Mouse (Mus musculus): ENCODE results near the gene Gucy2d. TPM values are rescaled to one million over a fixed set of nuclear protein-coding genes. Genes with fewer than 3 reads are reported as not detected.

Gene Gucy2d
- polyA plus RNA-seq, 1 experiment from 2014 or later, result 0.05 TPM

DNA sequence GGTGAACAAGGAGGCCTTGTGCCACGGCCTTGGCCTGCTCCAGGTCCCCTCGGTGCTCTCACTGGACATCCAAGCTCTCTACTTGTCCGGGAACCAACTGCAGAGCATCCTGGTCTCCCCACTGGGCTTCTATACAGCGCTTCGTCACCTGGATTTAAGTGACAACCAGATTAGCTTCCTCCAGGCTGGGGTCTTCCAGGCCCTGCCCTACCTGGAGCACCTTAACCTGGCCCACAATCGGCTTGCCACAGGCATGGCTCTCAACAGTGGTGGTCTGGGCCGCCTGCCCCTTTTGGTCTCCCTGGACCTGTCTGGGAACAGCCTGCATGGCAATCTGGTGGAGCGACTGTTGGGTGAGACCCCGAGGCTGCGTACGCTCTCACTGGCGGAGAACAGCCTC is 57.9 kb downstream of the Gucy2d start:
- H3K4me3 ChIP-seq, result no peak overlapping the region
- peaks cover 79% of the 10 kb centered on the region for H3K4me1 ChIP-seq
- H3K9me3 ChIP-seq (replicated peaks), result no peaks in the 10 kb centered on the region
- H3K36me3 ChIP-seq, result peaks cover 2% of the 10 kb centered on the region; the same call in 1 of the 2 replicates
- 90% methylated on average over 12 of the region's 12 CpGs for WGBS
- no peak for DNase-seq (ENCODE audit: low spot score)
- peak overlapping the region; percentile 1; the same call in 1 of the 2 replicates for H3K27ac ChIP-seq
- H3K27me3 ChIP-seq (ENCODE audit: low read depth, poor library complexity, severe bottlenecking), result peaks cover 11% of the 10 kb centered on the region; the same call in 1 of the 2 replicates

DNA sequence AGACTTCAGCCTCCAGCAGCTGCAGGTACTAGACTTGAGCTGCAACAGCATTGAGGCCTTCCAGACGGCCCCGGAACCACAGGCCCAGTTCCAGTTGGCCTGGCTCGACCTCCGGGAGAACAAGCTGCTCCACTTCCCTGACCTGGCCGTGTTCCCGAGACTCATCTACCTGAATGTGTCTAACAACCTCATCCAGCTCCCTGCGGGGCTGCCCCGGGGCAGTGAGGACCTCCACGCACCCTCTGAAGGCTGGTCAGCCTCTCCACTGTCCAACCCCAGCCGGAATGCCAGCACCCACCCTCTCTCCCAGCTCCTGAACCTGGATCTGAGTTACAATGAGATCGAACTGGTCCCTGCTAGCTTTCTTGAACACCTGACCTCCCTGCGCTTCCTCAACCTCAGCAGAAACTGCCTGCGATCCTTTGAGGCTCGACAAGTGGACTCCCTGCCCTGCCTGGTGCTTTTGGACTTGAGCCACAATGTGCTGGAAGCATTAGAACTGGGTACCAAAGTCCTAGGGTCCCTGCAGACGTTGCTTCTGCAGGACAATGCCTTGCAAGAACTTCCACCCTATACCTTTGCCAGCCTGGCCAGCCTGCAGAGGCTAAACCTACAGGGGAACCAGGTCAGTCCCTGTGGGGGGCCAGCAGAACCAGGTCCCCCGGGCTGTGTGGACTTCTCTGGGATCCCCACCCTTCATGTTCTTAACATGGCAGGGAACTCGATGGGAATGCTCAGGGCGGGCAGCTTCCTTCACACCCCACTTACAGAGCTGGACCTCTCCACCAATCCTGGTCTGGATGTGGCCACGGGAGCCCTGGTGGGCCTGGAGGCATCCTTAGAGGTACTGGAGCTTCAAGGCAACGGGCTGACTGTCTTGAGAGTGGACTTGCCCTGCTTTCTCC is 58.7 kb downstream of the Gucy2d start:
- Histone ChIP-seq H3K4me1 (peaks cover 78% of the 10 kb centered on the region), H3K9me3 (replicated peaks) (no peaks in the 10 kb centered on the region), H3K27ac (peak overlapping the region; percentile 60), H3K4me3 (no peak overlapping the region), H3K36me3 (peaks cover 2% of the 10 kb centered on the region; the same call in 1 of the 2 replicates), H3K27me3 (ENCODE audit: low read depth, poor library complexity, severe bottlenecking) (peaks cover 14% of the 10 kb centered on the region; the same call in 1 of the 2 replicates)
- no peak for DNase-seq (ENCODE audit: low spot score)
- WGBS, result 87% methylated on average over 20 of the region's 20 CpGs

DNA sequence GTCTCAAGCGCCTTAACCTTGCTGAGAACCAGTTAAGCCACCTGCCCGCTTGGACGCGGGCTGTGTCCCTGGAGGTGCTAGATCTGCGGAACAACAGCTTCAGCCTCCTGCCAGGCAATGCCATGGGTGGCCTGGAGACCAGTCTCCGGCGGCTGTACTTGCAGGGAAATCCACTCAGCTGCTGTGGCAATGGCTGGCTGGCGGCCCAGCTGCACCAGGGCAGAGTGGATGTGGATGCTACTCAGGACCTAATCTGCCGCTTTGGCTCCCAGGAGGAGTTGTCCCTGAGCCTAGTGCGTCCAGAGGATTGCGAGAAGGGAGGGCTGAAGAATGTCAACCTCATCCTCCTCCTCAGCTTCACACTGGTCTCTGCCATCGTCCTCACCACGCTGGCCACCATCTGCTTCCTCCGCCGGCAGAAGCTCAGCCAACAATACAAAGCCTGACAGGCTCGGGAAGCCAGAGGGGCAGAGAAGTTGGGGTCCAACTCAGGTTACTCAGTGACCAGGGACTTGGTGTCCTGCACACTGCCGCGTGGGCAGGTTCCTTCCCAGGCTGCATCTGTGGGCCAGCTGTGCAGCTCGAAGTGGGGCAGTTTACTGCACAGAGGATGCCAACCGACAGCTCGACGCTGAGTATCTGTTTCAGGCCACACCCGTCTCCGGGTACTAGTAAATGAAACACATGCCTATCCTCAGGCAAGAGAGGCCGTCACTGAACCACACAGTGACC is 59.5 kb downstream of the Gucy2d start:
- peak overlapping the region; percentile 60 for H3K27ac ChIP-seq
- no peak overlapping the region for H3K4me3 ChIP-seq
- 78% methylated on average over 25 of the region's 25 CpGs for WGBS
- peaks cover 78% of the 10 kb centered on the region for H3K4me1 ChIP-seq
- H3K36me3 ChIP-seq, result peaks cover 2% of the 10 kb centered on the region; the same call in 1 of the 2 replicates
- no peaks in the 10 kb centered on the region for H3K9me3 ChIP-seq (replicated peaks)
- DNase-seq (ENCODE audit: low spot score), result no peak
- H3K27me3 ChIP-seq (ENCODE audit: low read depth, poor library complexity, severe bottlenecking), result peaks cover 14% of the 10 kb centered on the region; the same call in 1 of the 2 replicates

DNA sequence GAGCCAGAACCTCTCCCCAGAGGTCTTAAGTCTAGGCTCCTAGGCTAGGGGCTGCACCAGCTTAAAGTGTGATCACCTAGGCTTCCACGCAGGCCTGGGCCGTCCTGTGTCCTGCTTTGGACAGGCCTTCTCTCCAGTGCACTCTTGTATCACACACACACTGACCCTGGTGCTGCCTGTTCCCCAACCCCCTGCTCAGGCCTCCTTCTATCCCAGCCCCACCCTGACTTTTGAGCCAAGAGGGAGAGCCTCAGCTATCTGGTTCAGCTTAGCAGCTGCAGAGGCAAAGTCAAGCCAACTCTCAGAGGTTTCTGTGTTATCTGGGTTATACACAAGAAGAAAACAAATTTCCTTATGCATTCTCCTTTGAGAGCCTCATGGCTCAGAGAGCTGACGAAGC is 60.3 kb downstream of the Gucy2d start:
- Histone ChIP-seq H3K4me1 (peaks cover 79% of the 10 kb centered on the region), H3K27me3 (ENCODE audit: low read depth, poor library complexity, severe bottlenecking) (peaks cover 14% of the 10 kb centered on the region; the same call in 1 of the 2 replicates), H3K27ac (no peak overlapping the region), H3K4me3 (no peak overlapping the region), H3K9me3 (replicated peaks) (no peaks in the 10 kb centered on the region), H3K36me3 (peaks cover 2% of the 10 kb centered on the region; the same call in 1 of the 2 replicates)
- DNase-seq (ENCODE audit: low spot score), result no peak
- 93% methylated on average over 3 of the region's 3 CpGs for WGBS

DNA sequence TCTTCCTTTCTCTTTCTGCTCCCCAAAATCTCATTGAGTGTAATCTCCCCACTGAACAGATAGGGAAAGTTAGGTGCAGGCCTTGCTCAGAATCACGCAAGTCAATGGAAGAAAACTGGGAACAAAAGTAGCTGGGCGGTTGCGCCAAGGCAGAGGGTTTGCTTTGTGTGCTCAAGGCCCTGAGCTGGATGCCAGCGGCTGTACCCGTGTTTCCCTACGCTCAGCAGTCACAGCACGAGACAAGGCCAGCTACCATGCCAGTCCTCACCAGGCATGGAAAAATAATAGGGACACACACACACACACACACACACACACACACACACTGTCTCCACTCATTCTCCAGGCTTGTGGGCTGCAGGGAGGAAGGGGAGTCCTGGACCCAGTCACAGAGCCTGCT is 60.9 kb downstream of the Gucy2d start:
- H3K4me1 ChIP-seq, result peaks cover 79% of the 10 kb centered on the region
- H3K27me3 ChIP-seq (ENCODE audit: low read depth, poor library complexity, severe bottlenecking), result peaks cover 14% of the 10 kb centered on the region; the same call in 1 of the 2 replicates
- 94% methylated on average over 7 of the region's 7 CpGs for WGBS
- no peak for DNase-seq (ENCODE audit: low spot score)
- H3K4me3 ChIP-seq, result no peak overlapping the region
- no peak overlapping the region; the same call in 1 of the 2 replicates for H3K27ac ChIP-seq
- no peaks in the 10 kb centered on the region for H3K9me3 ChIP-seq (replicated peaks)
- H3K36me3 ChIP-seq, result peaks cover 2% of the 10 kb centered on the region; the same call in 1 of the 2 replicates

DNA sequence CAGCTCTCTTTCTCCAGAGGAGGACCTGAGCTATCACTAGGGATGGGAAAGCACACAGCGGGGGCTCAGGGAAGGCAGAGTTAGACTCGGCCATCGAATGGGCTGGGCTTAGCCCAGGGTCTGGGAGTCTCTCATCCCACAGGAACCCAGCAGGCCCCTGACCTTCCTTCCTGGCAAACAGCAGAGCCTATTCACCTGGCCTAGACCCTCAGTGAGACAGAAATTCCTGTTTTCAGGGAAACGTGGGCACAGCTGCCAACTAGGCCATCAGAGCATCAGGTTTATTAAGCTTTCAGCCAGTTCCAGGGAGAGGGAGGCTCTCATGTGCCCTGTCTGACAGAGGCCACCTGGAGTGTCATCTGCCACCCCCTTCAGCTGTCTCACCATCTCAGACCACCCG is 62.7 kb downstream of the Gucy2d start:
- 37% methylated on average over 5 of the region's 5 CpGs for WGBS
- Histone ChIP-seq H3K4me1 (peaks cover 68% of the 10 kb centered on the region), H3K27me3 (ENCODE audit: low read depth, poor library complexity, severe bottlenecking) (peaks cover 14% of the 10 kb centered on the region; the same call in 1 of the 2 replicates), H3K27ac (peak overlapping the region; percentile 57), H3K9me3 (replicated peaks) (no peaks in the 10 kb centered on the region), H3K36me3 (peaks cover 2% of the 10 kb centered on the region; the same call in 1 of the 2 replicates), H3K4me3 (no peak overlapping the region)
- no peak for DNase-seq (ENCODE audit: low spot score)

DNA sequence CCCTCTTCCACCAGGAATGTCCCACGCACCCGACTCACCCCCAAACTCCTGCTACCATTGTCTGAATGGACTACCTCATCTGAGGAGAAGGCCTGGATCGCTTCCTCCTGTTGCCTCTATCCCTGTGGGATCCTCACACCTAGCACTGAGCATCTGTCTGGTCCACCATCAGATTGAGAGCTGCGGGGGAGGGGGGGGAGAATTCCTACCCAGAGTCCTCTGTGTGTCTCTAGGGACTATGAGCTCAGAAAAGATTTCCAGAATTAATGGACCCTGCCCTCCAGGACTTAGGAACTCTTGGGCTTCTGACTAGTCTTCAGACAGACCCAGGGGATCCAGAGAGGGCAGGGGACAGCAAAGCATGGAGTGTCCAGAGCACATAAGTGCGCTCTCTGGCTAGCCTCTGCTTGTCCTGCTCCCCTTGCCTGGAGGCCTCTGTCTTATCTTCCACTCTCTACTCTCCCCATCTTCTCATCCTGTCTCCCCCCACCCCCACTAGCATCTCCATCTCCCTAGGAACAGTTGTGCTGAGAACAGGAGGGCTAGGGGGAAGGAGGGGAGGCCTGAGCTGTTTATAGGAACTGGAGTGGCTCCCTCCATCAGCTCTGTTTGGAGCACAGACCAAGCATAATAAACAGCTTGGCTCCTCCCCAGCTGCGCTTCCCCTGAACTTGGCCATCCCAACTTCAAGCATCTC is 63.9 kb downstream of the Gucy2d start:
- peaks cover 63% of the 10 kb centered on the region for H3K4me1 ChIP-seq
- no peaks in the 10 kb centered on the region for H3K9me3 ChIP-seq (replicated peaks)
- 58% methylated on average over 6 of the region's 6 CpGs for WGBS
- H3K4me3 ChIP-seq, result no peak overlapping the region
- H3K27ac ChIP-seq, result peak overlapping the region; percentile 66
- H3K36me3 ChIP-seq, result peaks cover 2% of the 10 kb centered on the region; the same call in 1 of the 2 replicates
- no peak for DNase-seq (ENCODE audit: low spot score)
- H3K27me3 ChIP-seq (ENCODE audit: low read depth, poor library complexity, severe bottlenecking), result peaks cover 10% of the 10 kb centered on the region; the same call in 1 of the 2 replicates

DNA sequence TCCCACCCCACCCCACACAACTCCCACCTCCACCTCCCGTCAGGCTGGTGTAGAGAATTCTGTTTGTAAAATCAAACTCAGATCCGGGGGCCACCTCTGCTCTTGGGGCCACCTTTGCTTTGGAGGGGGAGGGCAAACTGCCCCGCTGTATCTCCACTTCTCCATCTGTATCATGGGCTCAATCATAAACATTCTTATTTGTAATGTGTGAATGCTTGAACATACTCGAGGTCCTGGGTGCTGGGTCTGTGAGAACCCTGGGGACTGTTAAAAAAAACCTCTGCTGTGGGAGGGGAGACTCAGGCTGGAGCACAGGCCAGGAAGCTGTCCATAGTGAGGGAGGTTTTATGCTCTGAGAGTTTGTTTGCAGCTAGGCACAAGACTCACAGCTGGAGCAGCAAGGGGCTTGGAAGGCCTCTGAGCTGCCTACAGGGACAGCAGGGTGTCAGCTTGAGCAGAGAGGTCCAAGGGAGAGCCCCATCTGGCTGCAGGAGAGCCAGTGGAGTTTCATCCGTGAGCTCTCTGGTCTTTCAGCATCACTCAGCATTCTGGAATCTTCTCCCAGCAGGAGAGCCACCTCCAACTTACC is 64.6 kb downstream of the Gucy2d start:
- H3K4me1 ChIP-seq, result peaks cover 56% of the 10 kb centered on the region
- 29% methylated on average over 5 of the region's 5 CpGs for WGBS

DNA sequence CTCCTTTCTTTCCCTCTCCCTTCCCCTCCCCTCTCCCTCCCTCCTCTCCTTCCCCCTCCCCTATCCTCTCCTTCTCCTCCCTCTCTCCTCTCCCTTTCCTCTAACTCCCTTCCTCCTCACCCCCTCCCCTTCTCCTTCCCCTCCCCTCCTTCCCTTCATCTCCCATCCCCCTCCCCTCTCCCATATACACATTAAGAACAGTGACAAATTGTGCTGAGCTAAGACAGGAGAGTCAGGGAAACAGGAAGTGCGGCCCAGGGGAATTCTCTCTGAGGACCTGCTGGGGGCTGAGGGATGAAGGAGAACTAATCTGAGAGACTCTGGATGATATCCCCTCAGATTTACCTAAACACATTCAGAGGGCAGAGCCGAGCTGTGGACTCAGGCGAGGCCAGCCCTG is 65.4 kb downstream of the Gucy2d start:
- Histone ChIP-seq H3K9me3 (replicated peaks) (no peaks in the 10 kb centered on the region), H3K36me3 (no peaks in the 10 kb centered on the region), H3K4me3 (no peak overlapping the region), H3K4me1 (peaks cover 48% of the 10 kb centered on the region), H3K27ac (peak overlapping the region; percentile 66), H3K27me3 (ENCODE audit: low read depth, poor library complexity, severe bottlenecking) (peaks cover 10% of the 10 kb centered on the region; the same call in 1 of the 2 replicates)
- WGBS, result 12% methylated on average over 3 of the region's 3 CpGs
- no peak for DNase-seq (ENCODE audit: low spot score)

More for the DNA sequence above, 64.6 kb downstream of the Gucy2d start:
- peak; percentile 35 for DNase-seq (ENCODE audit: low spot score)
- Histone ChIP-seq H3K36me3 (no peaks in the 10 kb centered on the region), H3K4me3 (no peak overlapping the region), H3K27ac (peak overlapping the region; percentile 66), H3K27me3 (ENCODE audit: low read depth, poor library complexity, severe bottlenecking) (peaks cover 10% of the 10 kb centered on the region; the same call in 1 of the 2 replicates), H3K9me3 (replicated peaks) (no peaks in the 10 kb centered on the region)

DNA sequence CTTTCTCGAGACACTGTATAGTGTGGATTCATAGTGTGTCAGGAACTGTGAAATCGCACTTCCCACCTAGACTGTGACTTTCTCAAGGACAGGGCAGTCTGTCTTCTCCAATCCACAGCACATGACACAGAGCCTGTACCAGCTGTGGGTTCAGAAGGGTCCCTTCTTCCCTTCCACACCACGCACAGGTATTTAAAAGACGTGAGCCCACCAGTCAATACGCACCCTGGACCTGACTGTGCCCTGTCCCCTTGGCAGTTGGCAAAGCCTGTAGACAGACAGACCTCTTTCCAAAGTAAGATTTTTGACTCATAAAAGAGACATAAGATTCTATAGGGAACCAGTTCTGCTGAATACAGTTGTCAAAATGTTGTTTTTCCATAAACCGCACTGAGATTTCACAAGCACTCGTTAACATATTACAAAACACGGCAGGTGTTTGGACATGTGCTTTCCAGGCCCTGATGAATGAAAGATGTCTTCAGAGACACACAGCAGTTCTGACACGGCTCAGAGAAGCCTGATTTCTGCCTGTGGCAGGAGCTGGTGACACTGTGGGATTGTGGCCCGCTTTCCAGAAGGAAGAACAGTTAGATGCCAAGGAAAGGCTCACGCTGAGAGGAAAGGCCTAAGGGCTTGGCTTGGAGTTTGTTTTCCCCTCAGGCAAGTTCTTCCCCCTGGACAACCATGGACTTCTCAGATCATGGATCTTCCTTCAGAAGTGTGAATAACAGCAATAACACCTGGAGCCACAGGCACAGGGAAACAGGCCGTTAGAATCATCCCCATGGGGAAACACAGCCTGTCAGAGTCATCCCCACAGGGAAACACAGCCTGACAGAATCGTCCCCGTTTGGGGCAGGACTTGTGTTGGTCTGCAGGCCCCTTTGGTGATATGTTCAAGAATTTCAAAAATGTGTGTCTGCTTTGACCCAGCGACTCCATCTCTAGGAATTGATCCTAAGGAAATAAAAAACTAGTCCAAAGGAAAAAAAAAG is 71.0 kb downstream of the Gucy2d start:
- 80% methylated on average over 15 of the region's 15 CpGs for WGBS
- H3K27me3 ChIP-seq (ENCODE audit: low read depth, poor library complexity, severe bottlenecking), result no peaks in the 10 kb centered on the region
- H3K4me3 ChIP-seq, result no peak overlapping the region
- no peak for DNase-seq (ENCODE audit: low spot score)
- H3K9me3 ChIP-seq (replicated peaks), result no peaks in the 10 kb centered on the region
- no peak overlapping the region for H3K27ac ChIP-seq
- H3K4me1 ChIP-seq, result peaks cover 12% of the 10 kb centered on the region; the same call in 1 of the 2 replicates
- no peaks in the 10 kb centered on the region for H3K36me3 ChIP-seq

DNA sequence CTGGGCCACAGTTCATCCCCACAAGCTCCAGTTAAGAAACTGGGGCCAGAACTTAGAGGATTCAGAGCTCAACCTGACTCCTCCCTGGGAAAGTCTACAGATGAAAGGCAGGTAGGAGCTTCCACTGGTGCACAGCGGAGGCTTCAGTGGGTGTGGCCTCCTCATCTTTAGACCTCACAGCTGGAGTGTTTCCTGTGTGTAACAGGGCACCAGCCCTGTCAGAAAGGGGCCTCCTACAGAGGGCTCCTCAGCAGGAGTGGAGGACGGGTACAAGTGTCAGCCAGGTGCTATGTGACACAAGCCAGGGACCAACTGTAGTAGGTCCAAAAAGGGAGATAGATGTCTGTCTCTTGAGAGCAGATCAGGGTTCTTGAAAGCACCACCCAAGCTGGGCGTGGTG is 73.0 kb downstream of the Gucy2d start:
- DNase-seq (ENCODE audit: low spot score), result no peak
- H3K4me1 ChIP-seq, result peaks cover 12% of the 10 kb centered on the region; the same call in 1 of the 2 replicates
- no peak overlapping the region for H3K4me3 ChIP-seq
- no peaks in the 10 kb centered on the region for H3K36me3 ChIP-seq
- no peaks in the 10 kb centered on the region for H3K27me3 ChIP-seq (ENCODE audit: low read depth, poor library complexity, severe bottlenecking)
- 64% methylated on average over 3 of the region's 3 CpGs for WGBS
- H3K9me3 ChIP-seq (replicated peaks), result no peaks in the 10 kb centered on the region
- H3K27ac ChIP-seq, result no peak overlapping the region; the same call in 1 of the 2 replicates
